Mouse (Mus musculus) cerebellum, adult 2 months (tissue): ENCODE measurements around the gene Ift122. TPM values are rescaled to one million over a fixed set of nuclear protein-coding genes. Genes with fewer than 3 reads are reported as not detected.
A peak's percentile ranks its signal among the peaks of the same experiment; 100 is the strongest.

ENCODE experiments used
- DNase-seq, 2 experiments: peaks; one replicate each; pipeline ENCODE4 v3.0.0; 2021
- H3K27ac ChIP-seq: fragments of 200-500 bp; 2 replicates; pipeline ENCODE4 v1.5.1; 2012; ENCODE audit warnings: low read length, control low read depth, inconsistent platforms; ENCODE audit not compliant: insufficient read depth
- H3K27me3 ChIP-seq: fragments of 200-500 bp; 2 replicates; pipeline ENCODE4 v1.6.1; 2012; ENCODE audit warnings: inconsistent platforms, mild to moderate bottlenecking, low read length, moderate library complexity; ENCODE audit not compliant: control insufficient read depth, insufficient read depth
- H3K4me1 ChIP-seq: fragments of 200-500 bp; 2 replicates; pipeline ENCODE4 v1.6.1; 2011; ENCODE audit warnings: low read length; ENCODE audit not compliant: control insufficient read depth, insufficient read depth
- H3K4me3 ChIP-seq: fragments of 200-500 bp; replicated peaks from 2 replicates; pipeline ENCODE3; 2011; ENCODE audit warnings: mild to moderate bottlenecking, low read depth, low read length, control low read depth; ENCODE audit not compliant: insufficient read depth
- CTCF ChIP-seq: fragments of 200-500 bp; IDR thresholded peaks from 2 replicates; pipeline ENCODE4 v1.5.1; 2011; ENCODE audit warnings: low read depth, mild to moderate bottlenecking, control low read depth, low read length, moderate library complexity, borderline replicate concordance; ENCODE audit not compliant: insufficient read depth
- POLR2A ChIP-seq: fragments of 200-500 bp; IDR thresholded peaks from 2 replicates; pipeline ENCODE4 v1.6.1; 2011; ENCODE audit warnings: low read length, control low read depth, borderline replicate concordance; ENCODE audit not compliant: insufficient read depth
- WGBS: fragments of 180-500 bp; shearing (Covaris S2); methylation state at CpG from one replicate; pipeline ENCODE4 v1.1.7; 2018; 5-methylcytosine and 5-hydroxymethylcytosine counted together
- polyA plus RNA-seq: library from polyadenylated mRNA; depleted of rRNA; stranded (reverse); fragments of >200 nt; gene quantifications from 2 replicates; pipeline ENCODE4 v1.2.3, GENCODE M21; 2012

The Ift122 gene
- polyA plus RNA-seq, 1 experiment = 22.3 TPM

DNA sequence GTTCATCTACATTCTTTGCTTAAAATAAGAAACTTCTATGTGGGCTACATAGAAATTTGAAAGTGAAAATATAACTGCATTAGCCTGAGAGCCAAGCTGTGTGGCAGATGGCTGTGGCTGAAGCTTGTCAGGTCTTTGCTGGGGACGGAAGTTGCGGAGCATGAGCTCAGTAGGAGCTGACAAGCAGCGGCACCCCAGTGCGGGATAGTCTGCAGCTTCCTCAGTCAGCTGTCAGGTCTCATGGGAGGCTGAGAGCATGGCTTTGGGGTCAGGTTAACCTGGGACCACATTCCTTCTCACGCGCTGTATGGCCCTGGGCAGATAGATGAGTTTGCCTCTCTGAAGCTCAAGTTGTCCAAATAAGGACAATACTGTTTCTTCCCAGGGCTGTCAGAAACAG lies 37.8 kb downstream of the Ift122 start:
- TF ChIP-seq POLR2A (no peak), CTCF (no peak)
- Histone ChIP-seq H3K27ac (no peak overlapping the region), H3K27me3 (no peaks in the 10 kb centered on the region), H3K4me1 (peaks cover 16% of the 10 kb centered on the region), H3K4me3 (no peak overlapping the region)
- DNase-seq = peak; percentile 36 to 38
- WGBS = 33% methylated on average over 6 of the region's 6 CpGs

DNA sequence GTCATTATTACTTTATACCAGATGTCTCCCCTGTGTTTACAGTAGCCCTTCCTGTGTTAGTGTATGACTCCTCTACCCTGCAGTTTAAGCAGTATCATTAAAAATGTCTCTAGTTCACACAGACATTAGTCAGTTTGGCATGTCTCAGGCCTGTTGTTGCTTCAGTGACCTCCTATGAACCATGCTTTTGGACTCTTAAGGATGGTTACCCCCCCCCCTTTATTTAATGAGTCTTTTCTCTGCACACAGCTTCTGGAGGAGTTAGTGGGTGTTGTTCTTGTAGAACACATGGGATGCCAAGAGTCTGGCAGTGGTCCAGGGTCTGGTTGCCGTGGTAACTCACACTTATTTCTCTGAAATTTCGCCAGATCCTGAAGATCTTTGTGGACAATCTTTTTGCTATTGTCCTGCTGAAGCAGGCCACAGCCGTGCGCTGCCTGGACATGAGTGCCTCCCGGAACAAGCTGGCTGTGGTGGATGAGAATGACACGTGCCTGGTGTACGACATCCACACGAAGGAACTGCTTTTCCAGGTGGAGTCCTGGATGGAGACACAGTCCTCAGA lies 38.3 kb downstream of the Ift122 start:
- WGBS = 52% methylated on average over 8 of the region's 8 CpGs
- peak; percentile 52 to 60 for DNase-seq
- Histone ChIP-seq H3K4me3 (no peak overlapping the region), H3K27ac (no peak overlapping the region), H3K27me3 (no peaks in the 10 kb centered on the region), H3K4me1 (peaks cover 16% of the 10 kb centered on the region)
- no peak for TF ChIP-seq POLR2A
- no peak for TF ChIP-seq CTCF

DNA sequence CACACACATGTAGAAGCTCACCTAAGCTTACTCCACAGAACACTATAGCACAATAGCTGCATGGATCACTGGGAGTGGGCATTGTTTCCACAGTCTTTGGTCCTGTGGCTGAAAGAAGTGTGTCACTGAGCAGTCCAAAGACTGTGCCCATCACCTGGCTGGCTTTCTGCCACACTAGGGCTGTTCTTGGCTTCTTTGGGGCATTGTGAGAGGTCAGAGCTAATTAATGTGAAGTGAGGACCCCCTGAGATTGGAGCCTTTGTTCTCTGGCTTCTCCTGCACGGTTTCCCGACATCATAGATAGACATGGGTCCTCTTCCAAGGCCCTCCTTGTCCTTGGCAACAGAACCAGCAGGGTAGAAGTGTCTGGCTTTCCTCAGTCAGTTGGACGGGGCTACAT lies 39.1 kb downstream of the Ift122 start:
- no peak overlapping the region for H3K27ac ChIP-seq
- no peak overlapping the region for H3K4me3 ChIP-seq
- TF ChIP-seq POLR2A = no peak
- no peak for TF ChIP-seq CTCF
- no peaks in the 10 kb centered on the region for H3K27me3 ChIP-seq
- WGBS = 54% methylated on average over 3 of the region's 3 CpGs
- H3K4me1 ChIP-seq = peaks cover 23% of the 10 kb centered on the region
- no peak for DNase-seq

DNA sequence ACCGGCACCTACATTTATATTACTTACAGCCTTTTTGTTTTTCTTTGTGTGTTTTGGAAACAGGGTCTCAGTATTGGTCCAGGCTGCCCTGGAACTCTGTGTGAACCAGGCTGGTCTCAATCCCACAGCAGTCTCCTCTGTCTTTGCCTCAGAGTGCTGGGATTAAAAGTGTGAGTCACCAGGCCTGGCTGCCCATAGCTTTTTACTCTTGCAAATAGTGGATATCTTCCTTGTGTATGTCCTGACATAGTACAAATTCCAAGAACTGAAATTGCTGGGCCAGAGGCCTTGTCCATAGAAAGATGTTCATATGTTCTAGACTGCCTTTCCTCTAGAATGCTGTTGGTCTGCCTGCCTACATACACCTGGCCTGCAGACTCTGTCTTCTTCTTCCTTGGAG lies 43.1 kb downstream of the Ift122 start:
- Histone ChIP-seq H3K4me3 (no peak overlapping the region), H3K4me1 (peaks cover 14% of the 10 kb centered on the region), H3K27me3 (no peaks in the 10 kb centered on the region), H3K27ac (no peak overlapping the region)
- TF ChIP-seq CTCF = no peak
- TF ChIP-seq POLR2A = no peak
- 70% methylated on average over 1 of the region's 1 CpGs for WGBS
- no peak for DNase-seq

DNA sequence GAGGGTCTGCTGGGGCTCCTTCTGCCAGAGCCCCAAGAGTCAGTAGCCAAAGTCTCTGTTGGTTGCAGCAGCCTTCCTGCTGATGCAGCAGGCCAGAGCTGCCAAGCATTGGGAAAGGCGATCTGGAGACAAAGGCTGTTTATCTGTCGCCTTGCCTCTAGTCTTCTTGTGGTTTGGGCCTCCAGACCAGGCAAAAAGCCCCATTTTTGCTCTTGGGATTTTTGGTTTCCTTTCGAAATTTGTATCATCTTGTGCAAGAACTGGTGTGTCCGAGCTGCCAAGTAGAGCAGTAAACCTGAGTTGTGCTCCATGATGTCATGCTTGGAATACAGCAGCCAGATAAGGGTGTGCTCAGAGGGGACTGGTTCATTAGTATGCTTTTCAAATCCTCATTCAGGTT lies 43.8 kb downstream of the Ift122 start:
- no peak overlapping the region for H3K27ac ChIP-seq
- no peak overlapping the region for H3K4me3 ChIP-seq
- peaks cover 17% of the 10 kb centered on the region; the same call in 1 of the 2 replicates for H3K4me1 ChIP-seq
- 36% methylated on average over 4 of the region's 4 CpGs for WGBS
- peak in 1 of 2 experiments; percentile 43 for DNase-seq
- no peaks in the 10 kb centered on the region for H3K27me3 ChIP-seq
- TF ChIP-seq POLR2A = no peak
- no peak for TF ChIP-seq CTCF

DNA sequence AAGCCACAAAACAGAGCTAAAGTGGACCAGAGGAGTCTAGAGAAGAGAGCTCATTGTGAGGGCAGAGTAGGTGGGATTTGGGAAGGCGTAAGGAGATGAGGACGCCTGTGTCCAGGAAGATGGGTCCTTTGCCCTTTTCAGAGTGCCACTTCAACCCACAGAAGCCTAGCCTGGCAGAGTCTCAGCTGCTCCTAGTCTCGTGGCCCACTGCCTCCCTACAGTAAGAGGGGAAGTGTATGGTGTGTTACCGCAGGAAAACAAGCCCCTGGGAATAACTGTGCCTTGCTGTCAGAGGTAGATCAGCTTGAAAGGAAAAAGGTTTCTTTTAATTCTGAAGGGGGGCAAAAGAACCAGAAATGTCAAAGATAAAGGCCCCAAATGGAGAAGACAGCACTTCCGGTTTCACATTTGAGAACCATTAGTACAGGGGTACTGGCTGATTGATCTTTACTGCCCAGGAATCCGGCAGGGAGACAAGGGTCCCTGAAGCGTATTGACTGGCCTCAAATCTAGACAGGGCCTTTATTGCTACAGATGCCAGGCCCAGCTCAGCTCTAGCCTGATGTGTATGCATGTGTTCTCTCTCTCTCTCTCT lies 44.8 kb downstream of the Ift122 start:
- H3K27ac ChIP-seq = no peak overlapping the region
- H3K4me3 ChIP-seq = no peak overlapping the region
- H3K4me1 ChIP-seq = peaks cover 19% of the 10 kb centered on the region; the same call in 1 of the 2 replicates
- TF ChIP-seq POLR2A (no peak), CTCF (no peak)
- DNase-seq = no peak
- H3K27me3 ChIP-seq = no peaks in the 10 kb centered on the region
- WGBS = 89% methylated on average over 7 of the region's 7 CpGs

DNA sequence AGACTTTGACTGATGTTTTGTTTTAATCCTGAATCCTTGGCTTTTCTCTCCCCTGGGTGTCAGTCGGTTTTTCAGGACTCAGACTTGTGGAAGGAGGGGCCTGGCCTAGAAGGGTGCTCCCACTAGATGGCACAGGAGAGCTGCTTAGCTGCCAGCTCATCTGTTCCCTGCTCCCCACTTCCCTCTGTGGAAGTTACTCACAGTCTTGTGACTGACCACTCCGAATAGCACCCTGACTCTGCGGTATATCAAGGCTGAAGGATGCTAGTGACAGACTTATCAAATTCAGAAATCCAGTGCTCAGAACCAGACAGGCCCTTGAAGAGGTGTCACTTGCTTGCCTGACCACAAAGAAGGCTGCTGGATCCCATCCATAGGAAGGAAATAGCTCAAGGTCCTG lies 47.8 kb downstream of the Ift122 start:
- Histone ChIP-seq H3K4me3 (no peak overlapping the region), H3K27me3 (no peaks in the 10 kb centered on the region), H3K4me1 (peaks cover 19% of the 10 kb centered on the region; the same call in 1 of the 2 replicates), H3K27ac (no peak overlapping the region)
- 2% methylated on average over 3 of the region's 3 CpGs for WGBS
- peak; percentile 82 to 85 for DNase-seq
- TF ChIP-seq POLR2A (no peak), CTCF (peak; percentile 99)

DNA sequence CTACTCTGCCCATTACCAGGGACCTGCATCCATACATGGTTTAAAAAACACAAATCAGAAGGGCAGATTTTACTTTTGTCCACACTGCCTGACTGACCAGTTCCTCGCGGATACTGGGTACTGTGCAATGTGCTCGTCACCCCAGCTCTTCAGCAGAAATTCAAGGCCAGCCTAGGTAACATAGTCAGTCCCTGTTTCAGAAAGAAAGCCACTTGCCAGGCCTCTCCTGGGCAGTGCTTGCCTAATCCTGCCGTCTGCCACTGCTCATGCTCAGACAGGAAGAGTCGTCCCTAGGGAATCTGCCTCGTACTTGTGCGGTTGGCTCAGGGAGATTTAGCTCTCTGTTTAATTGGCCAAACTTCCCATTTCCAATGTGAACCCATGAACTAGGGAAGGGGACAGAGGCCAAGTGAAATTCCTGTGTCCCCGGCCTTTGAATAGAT lies 48.2 kb downstream of the Ift122 start:
- peak; percentile 45 to 46 for DNase-seq
- Histone ChIP-seq H3K27me3 (no peaks in the 10 kb centered on the region), H3K27ac (0 out of 2 replicates have a peak overlapping the region, but pooled peaks have one; percentile 15), H3K4me1 (peaks cover 19% of the 10 kb centered on the region; the same call in 1 of the 2 replicates), H3K4me3 (no peak overlapping the region)
- 49% methylated on average over 8 of the region's 8 CpGs for WGBS
- TF ChIP-seq POLR2A (no peak), CTCF (no peak)
